Mouse (Mus musculus) urinary bladder, postnatal 25 days (tissue): ENCODE results near the gene Dtx2.
A peak's percentile ranks its signal among the peaks of the same experiment; 100 is the strongest.

Experiments used
- DNase-seq: peaks from one replicate; pipeline ENCODE4 v3.0.0; 2022; ENCODE audit warnings: low spot score

Dtx2 gene

GRCm38 (mm10) chr5:135994725-135995687 is at the start of gene Dtx2:
TSS of gene Dtx2 (plus strand) at chr5:135994800.
- peak; percentile 87 for DNase-seq

GRCm38 (mm10) chr5:135945916-135946408 is 48.6 kb upstream of the Dtx2 start:
- DNase-seq, result no peak

GRCm38 (mm10) chr5:135946621-135947020 is 48.0 kb upstream of the Dtx2 start:
- no peak for DNase-seq

- DNase-seq, result no peak
Observed at GRCm38 (mm10) chr5:135950710-135951412, 43.7 kb upstream of the Dtx2 start.

GRCm38 (mm10) chr5:135951660-135952059 is 42.9 kb upstream of the Dtx2 start:
- no peak for DNase-seq

GRCm38 (mm10) chr5:135952830-135953229 is 41.8 kb upstream of the Dtx2 start:
- no peak for DNase-seq

GRCm38 (mm10) chr5:135956300-135957206 is 38.0 kb upstream of the Dtx2 start:
- DNase-seq, result no peak

GRCm38 (mm10) chr5:135957207-135957974 is 37.2 kb upstream of the Dtx2 start:
- DNase-seq, result peak; percentile 78

GRCm38 (mm10) chr5:135958367-135958766 is 36.2 kb upstream of the Dtx2 start:
- DNase-seq, result no peak

GRCm38 (mm10) chr5:135959911-135960310 is 34.7 kb upstream of the Dtx2 start:
- no peak for DNase-seq

GRCm38 (mm10) chr5:135960909-135961635 is 33.5 kb upstream of the Dtx2 start:
- no peak for DNase-seq

- DNase-seq, result no peak
Observed at GRCm38 (mm10) chr5:135962125-135962491, 32.5 kb upstream of the Dtx2 start.

GRCm38 (mm10) chr5:135962492-135963279 is 31.9 kb upstream of the Dtx2 start:
- DNase-seq, result peak; percentile 93

- no peak for DNase-seq
Observed at GRCm38 (mm10) chr5:135963280-135963627, 31.3 kb upstream of the Dtx2 start.

GRCm38 (mm10) chr5:135965501-135965930 is 29.1 kb upstream of the Dtx2 start:
- peak; percentile 37 for DNase-seq

GRCm38 (mm10) chr5:135966866-135967265 is 27.7 kb upstream of the Dtx2 start:
- DNase-seq, result no peak

- peak; percentile 48 for DNase-seq
Observed at GRCm38 (mm10) chr5:135968781-135969180, 25.8 kb upstream of the Dtx2 start.

- DNase-seq, result no peak
Observed at GRCm38 (mm10) chr5:135970247-135970646, 24.4 kb upstream of the Dtx2 start.

GRCm38 (mm10) chr5:135971876-135972275 is 22.7 kb upstream of the Dtx2 start:
- DNase-seq, result no peak

GRCm38 (mm10) chr5:135974365-135974764 is 20.2 kb upstream of the Dtx2 start, which contains the start of gene Ssc4d:
TSS of gene Ssc4d (minus strand) at chr5:135974531.
- no peak for DNase-seq
